Mouse (Mus musculus) left cerebral cortex, postnatal 4 days (tissue): ENCODE results near the gene Tmub2. TPM values are rescaled to one million over a fixed set of nuclear protein-coding genes. Genes with fewer than 3 reads are reported as not detected.

Experiments
- DNase-seq: peaks from one replicate; pipeline ENCODE4 v3.0.0-alpha.2; 2022
- intact Hi-C: fragments of 180-260 bp; cut with DNase I; formaldehyde crosslinking; loops from one replicate; pipeline ENCODE4 v1.15.1; 2025
- total RNA-seq, 2 experiments: library from RNA; stranded (reverse); gene quantifications; 2 replicates each; pipeline ENCODE4 v1.2.3; 2021

Gene Tmub2
- total RNA-seq, 2 experiments from 2014 or later = 53.6 to 56.1 TPM

- peak; percentile 94 for DNase-seq
- intact Hi-C loops = loop anchor here (5.0 kb wide), 1 partner anchor 88 kb away; the partner anchor contains the start of gene Slc25a39
These were observed 34.7 kb downstream of the Tmub2 start, which contains the start of gene Ubtf for GRCm38 (mm10) chr11:102319410-102319792. TSS of gene Ubtf (minus strand) at chr11:102319742.

DNA sequence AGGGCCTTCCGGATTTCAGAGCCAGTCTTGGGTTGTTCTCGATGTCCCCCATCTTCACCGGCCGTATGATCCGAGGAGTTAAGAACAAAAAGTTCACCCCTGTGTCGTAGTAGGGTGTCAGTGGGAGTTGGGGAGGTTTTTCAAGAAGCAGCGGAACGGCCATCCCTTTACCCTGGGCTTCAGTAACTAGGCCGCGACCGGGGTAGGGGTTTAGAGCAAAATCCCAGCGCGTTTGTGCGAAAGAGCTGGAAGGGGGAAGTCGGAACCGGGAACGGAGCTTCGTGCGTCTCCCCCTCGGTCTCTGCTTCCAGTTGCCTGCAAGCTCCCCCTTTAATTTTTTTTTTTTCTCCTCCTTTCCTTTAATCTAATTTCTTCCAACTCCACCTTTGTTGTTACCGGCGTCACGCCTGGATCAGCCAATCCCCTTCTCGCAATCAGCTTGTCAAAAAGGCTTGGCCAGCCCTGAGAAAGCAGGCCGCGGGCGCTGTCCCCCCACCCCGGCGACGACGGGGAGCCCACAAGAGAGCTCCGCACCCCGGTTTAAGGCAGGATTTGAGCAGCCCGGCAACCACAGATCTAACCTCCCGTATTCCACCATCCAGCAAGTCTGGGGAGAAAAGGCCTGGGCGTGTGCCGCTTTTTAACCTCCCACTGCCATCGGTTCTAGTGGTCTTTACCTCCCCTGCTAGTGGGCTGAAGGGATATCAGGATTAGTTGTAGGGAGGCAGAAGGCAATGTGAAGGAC is 35.4 kb downstream of the Tmub2 start:
- peak; percentile 87 for DNase-seq
- intact Hi-C loops = loop anchor here (2.0 to 5.0 kb wide), 2 partner anchors 75 to 87 kb away; partner anchors contain the start of gene Slc25a39

DNA sequence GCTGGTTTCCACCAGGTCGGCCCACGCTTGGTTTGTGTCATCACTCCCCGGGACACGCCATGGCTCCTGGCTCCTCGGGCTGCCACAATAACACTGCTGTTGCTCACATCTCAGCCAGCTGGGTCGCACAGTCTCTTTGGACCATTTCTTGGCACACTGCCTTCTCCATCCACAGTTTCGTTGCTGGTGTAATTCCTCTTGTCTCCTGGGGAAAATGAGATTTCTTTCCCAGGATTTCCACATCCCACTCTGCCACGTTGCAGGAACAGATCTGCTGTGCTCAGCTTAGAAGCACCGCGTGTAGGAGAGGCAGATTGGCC is 35.9 kb downstream of the Tmub2 start:
- intact Hi-C loops = loop anchor here (2.0 kb wide), 1 partner anchor 74 kb away; no protein-coding TSS in a partner anchor
- peak; percentile 85 for DNase-seq

DNA sequence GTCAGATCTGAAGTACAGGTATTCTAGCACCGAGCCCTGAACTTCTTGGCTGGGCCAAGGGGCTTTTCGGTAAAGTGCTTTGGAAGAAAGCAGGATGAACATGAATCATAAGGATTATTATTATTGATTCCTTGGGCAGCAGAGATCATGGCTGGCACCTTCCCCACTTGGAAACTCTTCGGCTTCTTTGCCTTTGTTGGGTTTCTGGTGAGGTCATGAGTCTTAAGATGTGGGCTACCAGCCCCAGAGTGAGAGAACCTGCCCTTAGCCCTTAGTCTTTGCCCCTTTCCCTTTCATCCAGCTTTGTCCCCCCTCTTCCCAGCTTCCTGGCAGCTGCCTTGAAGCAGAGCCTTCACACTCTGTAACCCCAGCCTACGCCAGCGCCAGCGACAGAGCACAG is 37.2 kb downstream of the Tmub2 start:
- DNase-seq = no peak
- intact Hi-C loops = loop anchor here (2.0 kb wide), 1 partner anchor 73 kb away; no protein-coding TSS in a partner anchor

GRCm38 (mm10) chr11:102323516-102323915 is 38.8 kb downstream of the Tmub2 start:
- intact Hi-C loops = no loop called here
- DNase-seq = no peak

- intact Hi-C loops = no loop called here
- DNase-seq = no peak
These were observed 42.5 kb downstream of the Tmub2 start for GRCm38 (mm10) chr11:102327250-102327649.

DNA sequence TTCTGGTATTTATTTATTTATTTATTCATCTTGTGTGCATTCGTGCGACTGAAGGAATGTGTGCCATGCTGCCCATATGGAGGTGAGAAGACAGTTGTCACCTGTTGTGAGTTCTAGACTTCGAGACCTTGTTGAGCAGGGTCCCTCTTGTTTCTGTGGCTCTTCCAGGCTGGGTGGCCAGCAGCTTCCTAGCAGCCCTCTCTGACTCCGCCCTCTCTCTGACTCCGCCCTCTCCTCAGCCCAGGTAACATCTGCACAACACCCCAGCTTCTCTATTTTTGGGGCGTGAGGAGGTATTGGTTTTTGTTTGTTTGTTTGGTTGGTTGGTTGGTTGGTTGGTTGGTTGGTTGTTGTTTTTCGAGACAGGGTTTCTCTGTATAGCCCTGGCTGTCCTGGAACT is 43.1 kb downstream of the Tmub2 start:
- no peak for DNase-seq
- intact Hi-C loops = no loop called here

DNA sequence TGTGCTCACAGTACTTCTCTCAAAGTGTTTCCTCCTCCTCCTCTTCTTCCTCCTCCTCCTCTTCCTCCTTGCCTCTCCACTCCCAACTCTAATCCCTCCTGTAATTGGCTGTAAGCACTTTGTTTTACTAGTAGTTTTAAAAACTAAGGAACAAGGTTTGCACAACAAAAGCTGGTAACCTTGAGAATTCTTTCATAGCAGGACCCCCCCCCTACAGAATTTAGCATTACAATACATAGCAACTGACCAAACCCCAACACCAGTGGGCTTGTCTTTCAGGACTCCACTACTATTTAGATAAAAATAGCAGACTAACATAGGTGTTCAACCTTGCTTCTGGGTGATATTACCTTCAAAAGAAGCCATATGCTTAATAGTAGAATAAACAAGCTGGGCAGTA is 44.8 kb downstream of the Tmub2 start:
- DNase-seq = no peak
- intact Hi-C loops = no loop called here

- intact Hi-C loops = no loop called here
- DNase-seq = no peak
These were observed 45.3 kb downstream of the Tmub2 start for GRCm38 (mm10) chr11:102330039-102330438.

DNA sequence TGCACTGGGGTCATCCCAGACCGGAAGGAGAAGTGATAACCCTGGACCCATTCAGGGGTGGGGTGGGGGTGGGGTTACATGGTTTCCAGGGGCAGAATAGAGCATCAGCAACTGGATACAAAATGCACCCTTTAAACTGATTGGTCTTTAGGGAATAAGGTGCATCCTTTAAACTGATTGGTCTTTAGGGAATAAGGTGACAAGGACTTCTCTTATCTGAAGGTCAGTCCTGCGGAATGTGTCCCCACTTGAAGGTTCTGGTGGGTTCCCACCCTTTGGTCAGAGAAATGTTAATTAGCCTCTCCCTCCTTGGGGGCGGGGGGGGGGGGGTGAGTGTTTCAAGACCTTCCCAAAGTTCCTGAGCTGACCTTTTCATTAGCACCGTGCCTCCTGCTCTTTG is 47.1 kb downstream of the Tmub2 start:
- DNase-seq = no peak
- intact Hi-C loops = no loop called here

- intact Hi-C loops = no loop called here
These were observed 48.3 kb downstream of the Tmub2 start for GRCm38 (mm10) chr11:102333061-102333460.

DNA sequence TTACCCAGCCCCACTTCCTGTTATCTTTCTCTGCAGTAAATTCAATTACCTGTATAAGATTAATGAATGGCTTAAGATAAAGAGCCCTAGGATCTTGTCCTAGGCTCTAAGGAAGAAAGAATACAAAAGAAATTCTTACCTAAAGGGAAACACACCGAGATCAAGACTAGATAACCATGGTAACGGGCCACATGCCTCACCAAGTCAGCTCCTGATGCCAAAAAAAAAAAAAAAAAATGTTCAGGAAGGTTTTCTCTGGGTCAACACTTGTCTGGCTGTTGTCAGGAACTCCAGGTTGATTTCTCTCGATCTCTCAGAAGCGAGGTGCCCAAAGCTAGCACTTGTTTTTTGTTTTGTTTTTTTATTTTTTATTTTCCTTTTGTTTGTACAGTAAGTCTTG is 49.3 kb downstream of the Tmub2 start:
- intact Hi-C loops = no loop called here
- DNase-seq = no peak

More at GRCm38 (mm10) chr11:102333061-102333460, 48.3 kb downstream of the Tmub2 start:
- DNase-seq = no peak

- intact Hi-C loops = loop anchor here (5.0 kb wide), 1 partner anchor 37 kb away; no protein-coding TSS in a partner anchor
These were observed 50.4 kb downstream of the Tmub2 start for GRCm38 (mm10) chr11:102334973-102335700.

GRCm38 (mm10) chr11:102336191-102336590 is 51.5 kb downstream of the Tmub2 start:
- intact Hi-C loops = loop anchor here (5.0 kb wide), 1 partner anchor 36 kb away; no protein-coding TSS in a partner anchor
- DNase-seq = no peak

More at GRCm38 (mm10) chr11:102334973-102335700, 50.4 kb downstream of the Tmub2 start:
- no peak for DNase-seq

GRCm38 (mm10) chr11:102337921-102338320 is 53.2 kb downstream of the Tmub2 start:
- DNase-seq = no peak
- intact Hi-C loops = loop anchor here (5.0 kb wide), 1 partner anchor 34 kb away; no protein-coding TSS in a partner anchor

DNA sequence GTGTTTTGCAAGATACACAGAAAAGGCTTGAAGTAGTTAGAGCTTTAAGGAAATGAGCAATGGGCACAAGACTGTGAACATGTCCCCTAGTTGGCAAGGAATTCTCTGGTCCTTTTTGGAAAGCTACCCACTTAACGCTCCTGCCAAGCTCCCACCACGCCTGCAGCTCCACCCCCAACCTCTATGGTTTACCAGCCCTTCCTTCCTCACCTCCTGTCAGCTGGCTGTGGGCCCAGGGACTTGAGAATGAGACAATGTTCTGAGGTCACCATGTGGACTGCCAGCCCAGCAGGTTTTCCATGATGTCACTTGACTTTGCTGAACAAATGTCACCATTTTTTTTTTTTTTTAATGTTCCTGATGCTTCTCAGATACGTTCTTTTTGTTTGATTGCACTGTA is 53.8 kb downstream of the Tmub2 start:
- peak; percentile 98 for DNase-seq
- intact Hi-C loops = loop anchor here (5.0 kb wide), 1 partner anchor 34 kb away; no protein-coding TSS in a partner anchor

Other genes with a start within 250 kb of the Tmub2 start
- gene Cd300lg, start 243.4 kb upstream of the Tmub2 start, total RNA-seq = not detected
- gene Mpp2, start 196.4 kb upstream of the Tmub2 start, total RNA-seq = 10 to 100 TPM; 39.1 to 45.0 TPM
- gene Ppy, start 183.6 kb upstream of the Tmub2 start, total RNA-seq = not detected
- gene Pyy, start 177.1 kb upstream of the Tmub2 start, total RNA-seq = not detected
- under 1 TPM in 1 of 2 experiments, not detected in 1; 0.16 TPM for gene Nags, start 139.4 kb upstream of the Tmub2 start, total RNA-seq
- gene Tmem101, start 128.5 kb upstream of the Tmub2 start, total RNA-seq = 10 to 100 TPM; 23.8 to 26.4 TPM
- gene Lsm12, start 99.6 kb upstream of the Tmub2 start, total RNA-seq = 10 to 100 TPM; 84.5 to 86.0 TPM
- 10 to 100 TPM; 34.6 to 35.4 TPM for gene G6pc3, start 95.3 kb upstream of the Tmub2 start, total RNA-seq
- gene Hdac5, start 54.8 kb upstream of the Tmub2 start, total RNA-seq = 100 to 1,000 TPM; 205 to 213 TPM
- gene BC030867, start 36.0 kb upstream of the Tmub2 start, total RNA-seq = 1 to 10 TPM; 1.4 to 1.6 TPM
- gene Asb16, start 16.2 kb upstream of the Tmub2 start, total RNA-seq = under 1 TPM; 0.91 to 0.98 TPM
- gene Atxn7l3, start 11.7 kb downstream of the Tmub2 start, total RNA-seq = 100 to 1,000 TPM; 183 to 189 TPM
- gene Ubtf, start 34.8 kb downstream of the Tmub2 start, total RNA-seq = 100 to 1,000 TPM; 113 to 115 TPM
- gene Slc4a1, start 81.3 kb downstream of the Tmub2 start, total RNA-seq = 1 to 10 TPM in 1 of 2 experiments, under 1 TPM in 1; 0.87 to 1.9 TPM
- 100 to 1,000 TPM; 261 to 262 TPM for gene Rundc3a, start 108.5 kb downstream of the Tmub2 start, total RNA-seq
- gene Slc25a39, start 123.0 kb downstream of the Tmub2 start, total RNA-seq = 10 to 100 TPM; 57.2 to 58.8 TPM
- 10 to 100 TPM; 54.0 to 58.5 TPM for gene Grn, start 145.4 kb downstream of the Tmub2 start, total RNA-seq
- 100 to 1,000 TPM; 237 to 243 TPM for gene Fam171a2, start 162.8 kb downstream of the Tmub2 start, total RNA-seq
- 1 to 10 TPM; 3.6 to 4.0 TPM for gene Itga2b, start 185.2 kb downstream of the Tmub2 start, total RNA-seq